ENCODE assay signal across 26 mouse cellular contexts in the genomic region with DNA sequence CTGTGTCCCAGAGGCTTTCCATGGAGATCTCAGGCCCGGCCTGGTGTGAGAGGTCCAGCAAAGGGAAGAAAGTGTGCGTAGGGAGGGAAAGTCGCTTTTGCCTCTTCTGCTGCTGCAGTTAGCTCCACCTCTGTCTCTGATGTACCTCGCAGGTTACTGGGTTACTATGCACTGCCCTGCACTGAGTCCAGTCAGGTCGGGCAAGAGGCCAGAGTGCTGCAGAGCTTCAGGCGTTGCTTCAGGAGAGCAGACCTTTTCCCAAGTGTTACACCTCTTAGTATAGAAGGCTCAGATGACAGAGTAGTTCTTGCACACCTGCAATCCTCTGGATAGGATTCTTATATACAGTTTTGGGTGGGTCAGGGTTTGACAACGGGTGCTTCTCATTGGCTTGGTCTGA.
DNase-seq lines count a peak whose midpoint lies in the region; ATAC-seq lines count a peak whose summit lies in the region.
"Had no signal": no experiment of that assay in that cellular context is flagged by ENCODE, and none has a peak within 500 bp of the region (broad histone marks: within the 10 kb centered on the region; RNA-seq: fewer than 3 reads in every experiment).

No protein-coding gene starts in this region.

- no peaks in the 10 kb centered on the region for H3K36me3 ChIP-seq in midbrain, embryonic 13.5 days
- H3K36me3 ChIP-seq: embryonic facial prominence, embryonic 13.5 days; forebrain, embryonic 12.5 days; hindbrain, embryonic 12.5 days; liver, embryonic 15.5 days; lung, embryonic 15.5 days; neural tube, embryonic 12.5 days had no signal

- no peak overlapping the region for H3K4me3 ChIP-seq in midbrain, embryonic 13.5 days (replicated peaks)
- H3K4me3 ChIP-seq: embryonic facial prominence, embryonic 13.5 days; erythroblast, embryonic 14.5 days; forebrain, embryonic 12.5 days; hindbrain, embryonic 12.5 days; left cerebral cortex, adult 2 months; liver, embryonic 15.5 days; lung, embryonic 15.5 days; megakaryocyte, embryonic 14.5 days; neural tube, embryonic 12.5 days had no signal

- 74% methylated on average over 7 of the region's 7 CpGs for WGBS in midbrain, embryonic 13.5 days

- H3K27ac ChIP-seq in midbrain, embryonic 13.5 days, result no peak overlapping the region
- H3K27ac ChIP-seq: embryonic facial prominence, embryonic 13.5 days; forebrain, embryonic 12.5 days; hindbrain, embryonic 12.5 days; left cerebral cortex, adult 2 months; liver, embryonic 15.5 days; lung, embryonic 15.5 days; neural tube, embryonic 12.5 days had no signal

- H3K4me2 ChIP-seq in midbrain, embryonic 13.5 days (replicated peaks), result no peak overlapping the region
- H3K4me2 ChIP-seq: embryonic facial prominence, embryonic 13.5 days; forebrain, embryonic 12.5 days; hindbrain, embryonic 12.5 days; liver, embryonic 15.5 days; lung, embryonic 15.5 days; neural tube, embryonic 12.5 days had no signal

- H3K9ac ChIP-seq in midbrain, embryonic 13.5 days (replicated peaks), result no peak overlapping the region
- H3K9ac ChIP-seq: embryonic facial prominence, embryonic 13.5 days; forebrain, embryonic 12.5 days; hindbrain, embryonic 12.5 days; liver, embryonic 15.5 days; lung, embryonic 15.5 days; neural tube, embryonic 12.5 days had no signal

- H3K27me3 ChIP-seq in midbrain, embryonic 13.5 days, result no peaks in the 10 kb centered on the region
- H3K27me3 ChIP-seq: embryonic facial prominence, embryonic 13.5 days; forebrain, embryonic 12.5 days; hindbrain, embryonic 12.5 days; liver, embryonic 15.5 days; lung, embryonic 15.5 days; megakaryocyte, embryonic 14.5 days; neural tube, embryonic 12.5 days had no signal

- ATAC-seq in midbrain, embryonic 13.5 days, result no peak
- ATAC-seq: intestine, postnatal 0 days had no signal

- no peaks in the 10 kb centered on the region for H3K4me1 ChIP-seq in midbrain, embryonic 13.5 days (replicated peaks)
- H3K4me1 ChIP-seq: embryonic facial prominence, embryonic 13.5 days; forebrain, embryonic 12.5 days; hindbrain, embryonic 12.5 days; liver, embryonic 15.5 days; lung, embryonic 15.5 days; megakaryocyte, embryonic 14.5 days; neural tube, embryonic 12.5 days had no signal

- H3K9me3 ChIP-seq in midbrain, embryonic 13.5 days, result no peaks in the 10 kb centered on the region
- H3K9me3 ChIP-seq: embryonic facial prominence, embryonic 13.5 days; forebrain, embryonic 12.5 days; hindbrain, embryonic 12.5 days; liver, embryonic 15.5 days; lung, embryonic 15.5 days; megakaryocyte, embryonic 14.5 days; neural tube, embryonic 12.5 days had no signal

- peak; percentile 67 for DNase-seq in brain, adult 2 months (ENCODE audit: low read depth, low spot score)
- DNase-seq in cerebellum, adult 11 months, result peak; percentile 26
- DNase-seq in cerebellum, adult 9-11 months, result peak; percentile 63
- DNase-seq in kidney, adult 9 months, result peak; percentile 24
- no peak for DNase-seq in left cerebral cortex, adult 11 months (ENCODE audit: low spot score)
- no peak for DNase-seq in heart, adult 9 months (ENCODE audit: low spot score in 2 of 2)
- no peak for DNase-seq in gastrocnemius, postnatal 4 days (ENCODE audit: low spot score in 2 of 2)
- DNase-seq: adrenal gland, adult 8-10 months; embryo, embryonic 11 days; heart, adult 11 months; lung, postnatal 36 days; midbrain, embryonic 14.5 days; retina, postnatal 1 day; right cerebral cortex, postnatal 25 days; spleen, adult 18-20 months had no signal

Comparison
In these comparisons a context has a peak if more than half of its experiments do, and no peak if none do; other contexts are left out.
1. DNase-seq: peak in brain, adult 2 months (single experiment), cerebellum, adult 11 months (single experiment), cerebellum, adult 9-11 months (single experiment) and kidney, adult 9 months (single experiment); none in left cerebral cortex, adult 11 months (single experiment), heart, adult 9 months (0 of 2) and gastrocnemius, postnatal 4 days (0 of 2).